Mouse (Mus musculus): Measurements from ENCODE around the gene Acot5. TPM values are rescaled to one million over a fixed set of nuclear protein-coding genes. Genes with fewer than 3 reads are reported as not detected.

The Acot5 gene
- polyA plus RNA-seq, 1 experiment: not detected

DNA sequence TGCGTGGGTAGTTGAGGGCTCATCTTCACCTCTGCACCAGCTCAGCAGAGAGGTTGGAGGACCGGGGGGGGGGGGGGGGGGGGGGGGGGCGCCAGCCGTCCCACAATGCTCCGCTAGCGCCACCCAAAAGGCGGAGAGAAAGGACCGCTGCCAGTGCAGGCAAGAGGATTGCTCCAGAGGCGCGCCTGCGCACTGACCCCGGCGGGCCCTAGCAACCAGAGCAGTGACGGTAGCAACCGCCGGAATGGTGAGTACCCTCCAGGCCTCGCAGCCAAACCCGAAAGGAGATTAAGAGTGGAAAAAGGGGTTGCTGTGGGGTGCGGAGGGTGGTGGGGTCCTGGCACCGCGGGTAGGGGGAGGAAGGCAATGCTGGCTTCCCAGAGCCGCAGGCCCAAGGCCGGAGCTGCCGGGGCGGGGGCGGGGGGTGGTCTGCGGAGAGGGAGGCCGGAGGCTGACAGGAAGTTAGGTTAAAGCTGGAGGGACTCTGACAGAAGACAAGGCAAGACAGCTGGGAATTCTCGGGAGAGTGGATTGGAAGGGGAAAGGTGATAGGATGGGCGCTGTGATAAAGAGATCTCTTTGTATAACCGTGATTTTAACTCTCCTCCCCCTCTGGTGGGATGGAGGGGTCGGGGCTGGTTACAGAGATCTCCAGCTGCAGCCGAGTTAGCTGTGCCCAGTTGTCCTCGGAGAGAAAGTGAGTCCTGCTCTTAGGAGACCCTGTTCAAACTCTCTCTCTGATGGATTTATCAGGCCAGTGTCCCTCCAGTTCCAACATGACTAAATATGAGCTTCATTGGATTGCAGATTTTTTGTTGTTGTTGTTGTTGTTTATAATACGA lies 45.2 kb downstream of the Acot5 start, which contains the start of gene Dnal1:
TSS of gene Dnal1 (plus strand) at position 214 of the 842 bp plus-strand sequence.
- Histone ChIP-seq H3K36me3 (ENCODE audit: control insufficient read depth, insufficient read depth, low read length, poor library complexity, severe bottlenecking) (no peaks in the 10 kb centered on the region), H3K9ac (ENCODE audit: low read depth, poor library complexity, severe bottlenecking) (peak within 1 kb of the TSS; percentile 73), H3K4me3 (ENCODE audit: low read depth, low read length) (peak within 1 kb of the TSS; percentile 95), H3K4me1 (ENCODE audit: control insufficient read depth, insufficient read depth, low read length) (no peaks in the 10 kb centered on the region), H3K9me3 (replicated peaks; ENCODE audit: control insufficient read depth, insufficient read depth, low read length, poor library complexity, severe bottlenecking) (no peaks in the 10 kb centered on the region), H3K27ac (ENCODE audit: insufficient read depth, low read length) (no peak within 1 kb of the TSS), H3K27me3 (ENCODE audit: control insufficient read depth, insufficient read depth, low read length, poor library complexity, severe bottlenecking) (no peaks in the 10 kb centered on the region)
- TF ChIP-seq EP300 (IDR thresholded peaks at IDR 0.05; ENCODE audit: insufficient read depth, low read depth, low read length) (no peak), POLR2A (IDR thresholded peaks at IDR 0.05; ENCODE audit: insufficient read depth, low read length) (no peak), CTCF (IDR thresholded peaks at IDR 0.05; ENCODE audit: low read depth, low read length) (no peak)

DNA sequence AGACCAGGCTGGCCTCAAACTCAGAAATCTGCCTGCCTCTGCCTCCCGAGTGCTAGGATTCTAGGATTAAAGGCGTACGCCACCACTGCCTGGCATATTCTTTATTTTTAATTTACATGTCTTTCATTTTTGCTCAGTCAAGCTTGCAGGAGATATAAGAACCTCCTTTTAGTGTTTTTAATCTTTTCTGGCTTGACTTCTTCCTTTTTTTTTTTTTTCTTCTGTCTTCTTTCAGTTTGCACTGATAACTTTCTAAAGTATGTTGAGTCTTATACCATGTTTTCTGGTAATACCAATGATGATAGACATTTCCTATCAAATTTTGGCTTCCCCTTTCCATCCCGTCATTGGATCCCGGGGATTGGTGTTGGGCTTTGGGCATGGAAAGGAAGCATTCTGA lies 50.5 kb downstream of the Acot5 start:
- Histone ChIP-seq H3K27me3 (ENCODE audit: control insufficient read depth, insufficient read depth, low read length, poor library complexity, severe bottlenecking) (no peaks in the 10 kb centered on the region), H3K4me3 (ENCODE audit: low read depth, low read length) (no peak overlapping the region), H3K4me1 (ENCODE audit: control insufficient read depth, insufficient read depth, low read length) (no peaks in the 10 kb centered on the region), H3K9me3 (replicated peaks; ENCODE audit: control insufficient read depth, insufficient read depth, low read length, poor library complexity, severe bottlenecking) (no peaks in the 10 kb centered on the region), H3K36me3 (ENCODE audit: control insufficient read depth, insufficient read depth, low read length, poor library complexity, severe bottlenecking) (no peaks in the 10 kb centered on the region), H3K27ac (ENCODE audit: insufficient read depth, low read length) (no peak overlapping the region), H3K9ac (ENCODE audit: low read depth, poor library complexity, severe bottlenecking) (no peak overlapping the region)
- TF ChIP-seq CTCF (IDR thresholded peaks at IDR 0.05; ENCODE audit: low read depth, low read length) (no peak), POLR2A (IDR thresholded peaks at IDR 0.05; ENCODE audit: insufficient read depth, low read length) (no peak), EP300 (IDR thresholded peaks at IDR 0.05; ENCODE audit: insufficient read depth, low read depth, low read length) (no peak)

Other genes with a start within 250 kb of the Acot5 start
- 43.5 and 47.3 TPM in 2 replicates for gene Numb, start 147.4 kb upstream of the Acot5 start, polyA plus RNA-seq (2011; ENCODE audit: insufficient read depth, insufficient read length, low read depth, missing spikeins)
- gene Riox1, start 118.7 kb upstream of the Acot5 start, polyA plus RNA-seq (2011; ENCODE audit: insufficient read depth, insufficient read length, low read depth, missing spikeins): 13.0 and 13.7 TPM in 2 replicates
- gene Heatr4, start 84.5 kb upstream of the Acot5 start, polyA plus RNA-seq (2011; ENCODE audit: insufficient read depth, insufficient read length, low read depth, missing spikeins): not detected in 2 replicates
- gene Acot2, start 81.5 kb upstream of the Acot5 start, polyA plus RNA-seq (2011; ENCODE audit: insufficient read depth, insufficient read length, low read depth, missing spikeins): 6.5 and 6.7 TPM in 2 replicates
- gene Acot1, start 59.8 kb upstream of the Acot5 start, polyA plus RNA-seq (2011; ENCODE audit: insufficient read depth, insufficient read length, low read depth, missing spikeins): 36.4 and 48.7 TPM in 2 replicates
- 0.21 and 0.39 TPM in 2 replicates for gene Acot4, start 30.9 kb upstream of the Acot5 start, polyA plus RNA-seq (2011; ENCODE audit: insufficient read depth, insufficient read length, low read depth, missing spikeins)
- not detected in 2 replicates for gene Gm49366, start 30.4 kb upstream of the Acot5 start, polyA plus RNA-seq (2011; ENCODE audit: insufficient read depth, insufficient read length, low read depth, missing spikeins)
- not detected in 2 replicates for gene Acot3, start 17.2 kb upstream of the Acot5 start, polyA plus RNA-seq (2011; ENCODE audit: insufficient read depth, insufficient read length, low read depth, missing spikeins)
- gene Acot6, start 31.3 kb downstream of the Acot5 start, polyA plus RNA-seq (2011; ENCODE audit: insufficient read depth, insufficient read length, low read depth, missing spikeins): 0.78 and 1.1 TPM in 2 replicates
- gene Dnal1, start 45.0 kb downstream of the Acot5 start, polyA plus RNA-seq (2011; ENCODE audit: insufficient read depth, insufficient read length, low read depth, missing spikeins): 13.3 and 15.1 TPM in 2 replicates
- gene Pnma1, start 79.2 kb downstream of the Acot5 start, polyA plus RNA-seq (2011; ENCODE audit: insufficient read depth, insufficient read length, low read depth, missing spikeins): 0.38 TPM in 1 of 2 replicates, not detected in the other
- gene Elmsan1, start 149.6 kb downstream of the Acot5 start, polyA plus RNA-seq (2011; ENCODE audit: insufficient read depth, insufficient read length, low read depth, missing spikeins): 28.3 and 30.1 TPM in 2 replicates
- gene Ptgr2, start 215.9 kb downstream of the Acot5 start, polyA plus RNA-seq (2011; ENCODE audit: insufficient read depth, insufficient read length, low read depth, missing spikeins): 28.1 and 31.2 TPM in 2 replicates
- gene Zfp410, start 247.5 kb downstream of the Acot5 start, polyA plus RNA-seq (2011; ENCODE audit: insufficient read depth, insufficient read length, low read depth, missing spikeins): 37.3 and 41.7 TPM in 2 replicates

Data from ES-Bruce4 (cell line).